Mouse (Mus musculus) C2C12 (cell line): ENCODE data around the gene Psmc1.

Source experiments
- CEBPB ChIP-seq: IDR thresholded peaks from one replicate; pipeline ENCODE4 v1.6.1; 2011; ENCODE audit warnings: low read depth, mild to moderate bottlenecking, control low read depth, moderate library complexity
- CTCF ChIP-seq: IDR thresholded peaks from one replicate; pipeline ENCODE4 v1.5.1; 2011; ENCODE audit not compliant: control insufficient read depth, insufficient read depth, insufficient read length
- MAX ChIP-seq: IDR thresholded peaks from one replicate; pipeline ENCODE4 v1.6.1; 2011; ENCODE audit warnings: mild to moderate bottlenecking, control low read depth
- MYOG ChIP-seq: IDR thresholded peaks from one replicate; pipeline ENCODE4 v1.6.1; 2011; ENCODE audit not compliant: control insufficient read depth, insufficient read length; ENCODE audit errors: extremely low read depth
- USF1 ChIP-seq: IDR thresholded peaks from one replicate; pipeline ENCODE4 v1.6.1; 2011; ENCODE audit warnings: low read depth, mild to moderate bottlenecking, control low read depth, moderate library complexity

DNA sequence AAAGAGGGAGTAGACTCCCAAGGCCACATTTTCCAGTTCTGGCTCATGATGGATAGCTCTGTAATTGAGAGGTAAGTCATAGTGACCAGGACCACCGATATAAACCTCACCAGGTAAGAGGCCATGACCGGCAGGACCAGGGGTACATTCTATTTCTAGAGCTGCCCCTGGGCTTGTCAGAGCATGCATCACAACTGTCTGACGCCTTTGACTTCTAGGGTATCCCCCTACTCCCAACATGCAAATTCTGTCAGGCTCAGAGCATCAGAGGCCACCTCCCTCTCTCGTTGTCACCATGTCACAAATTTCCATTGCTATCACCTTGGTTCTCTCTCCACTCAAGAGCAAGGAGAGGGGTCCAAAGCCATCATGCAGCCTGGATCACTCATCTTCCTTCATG is 19.2 kb upstream of the Psmc1 start:
- TF ChIP-seq CTCF (no peak), USF1 (no peak), MYOG (no peak), CEBPB (no peak), MAX (no peak)
